Mouse (Mus musculus): ENCODE data around the gene Rassf4. TPM values are rescaled to one million over a fixed set of nuclear protein-coding genes. Genes with fewer than 3 reads are reported as not detected.

Gene Rassf4
- polyA plus RNA-seq, 1 experiment from 2014 or later = 41.2 TPM

GRCm38 (mm10) chr6:116712062-116712461 lies 38.3 kb upstream of the Rassf4 start:
- no peaks in the 10 kb centered on the region for H3K4me1 ChIP-seq (ENCODE audit: control insufficient read depth, insufficient read depth, low read length)
- no peaks in the 10 kb centered on the region for H3K9me3 ChIP-seq (ENCODE audit: control insufficient read depth, low read length)
- DNase-seq (ENCODE audit: low spot score, missing footprints) = no peak
- H3K36me3 ChIP-seq (ENCODE audit: control insufficient read depth, insufficient read depth, low read length) = no peaks in the 10 kb centered on the region
- no peak overlapping the region for H3K4me3 ChIP-seq (ENCODE audit: low read depth, low read length)
- ATAC-seq (ENCODE audit: low FRiP score) = no peak
- H3K4me2 ChIP-seq = no peak overlapping the region
- no peak overlapping the region for H3K27ac ChIP-seq (ENCODE audit: low read depth, low read length)
- WGBS = 32% methylated on average over 5 of the region's 5 CpGs
- no peaks in the 10 kb centered on the region for H3K27me3 ChIP-seq (ENCODE audit: control insufficient read depth, insufficient read depth, low read length)
- no peak overlapping the region for H3K9ac ChIP-seq (ENCODE audit: low read length)

- ATAC-seq (ENCODE audit: low FRiP score) = no peak
- Histone ChIP-seq H3K4me2 (no peak overlapping the region), H3K36me3 (ENCODE audit: control insufficient read depth, insufficient read depth, low read length) (no peaks in the 10 kb centered on the region), H3K4me1 (ENCODE audit: control insufficient read depth, insufficient read depth, low read length) (no peaks in the 10 kb centered on the region), H3K4me3 (ENCODE audit: low read depth, low read length) (no peak overlapping the region), H3K9ac (ENCODE audit: low read length) (no peak overlapping the region), H3K27me3 (ENCODE audit: control insufficient read depth, insufficient read depth, low read length) (no peaks in the 10 kb centered on the region), H3K9me3 (ENCODE audit: control insufficient read depth, low read length) (no peaks in the 10 kb centered on the region), H3K27ac (ENCODE audit: low read depth, low read length) (no peak overlapping the region)
- 86% methylated on average over 6 of the region's 6 CpGs for WGBS
- DNase-seq (ENCODE audit: low spot score, missing footprints) = no peak
These were observed 30.6 kb upstream of the Rassf4 start for GRCm38 (mm10) chr6:116704320-116704719.

GRCm38 (mm10) chr6:116700821-116701220 lies 27.1 kb upstream of the Rassf4 start:
- H3K27ac ChIP-seq (ENCODE audit: low read depth, low read length) = no peak overlapping the region
- no peak overlapping the region for H3K4me2 ChIP-seq
- no peaks in the 10 kb centered on the region for H3K4me1 ChIP-seq (ENCODE audit: control insufficient read depth, insufficient read depth, low read length)
- no peak overlapping the region for H3K4me3 ChIP-seq (ENCODE audit: low read depth, low read length)
- H3K27me3 ChIP-seq (ENCODE audit: control insufficient read depth, insufficient read depth, low read length) = no peaks in the 10 kb centered on the region
- no peak for DNase-seq (ENCODE audit: low spot score, missing footprints)
- no peaks in the 10 kb centered on the region for H3K36me3 ChIP-seq (ENCODE audit: control insufficient read depth, insufficient read depth, low read length)
- H3K9me3 ChIP-seq (ENCODE audit: control insufficient read depth, low read length) = no peaks in the 10 kb centered on the region
- ATAC-seq (ENCODE audit: low FRiP score) = no peak
- H3K9ac ChIP-seq (ENCODE audit: low read length) = no peak overlapping the region

- 94% methylated on average over 4 of the region's 4 CpGs for WGBS
- H3K36me3 ChIP-seq (ENCODE audit: control insufficient read depth, insufficient read depth, low read length) = no peaks in the 10 kb centered on the region
- ATAC-seq (ENCODE audit: low FRiP score) (no peak), DNase-seq (ENCODE audit: low spot score, missing footprints) (no peak)
- no peaks in the 10 kb centered on the region for H3K9me3 ChIP-seq (ENCODE audit: control insufficient read depth, low read length)
- H3K4me2 ChIP-seq = no peak overlapping the region
- H3K27me3 ChIP-seq (ENCODE audit: control insufficient read depth, insufficient read depth, low read length) = no peaks in the 10 kb centered on the region
- no peak overlapping the region for H3K27ac ChIP-seq (ENCODE audit: low read depth, low read length)
- H3K4me1 ChIP-seq (ENCODE audit: control insufficient read depth, insufficient read depth, low read length) = no peaks in the 10 kb centered on the region
- no peak overlapping the region for H3K9ac ChIP-seq (ENCODE audit: low read length)
- H3K4me3 ChIP-seq (ENCODE audit: low read depth, low read length) = no peak overlapping the region
These were observed 24.2 kb upstream of the Rassf4 start for GRCm38 (mm10) chr6:116697896-116698425.

- Histone ChIP-seq H3K4me3 (ENCODE audit: low read depth, low read length) (no peak overlapping the region), H3K27ac (ENCODE audit: low read depth, low read length) (no peak overlapping the region), H3K36me3 (ENCODE audit: control insufficient read depth, insufficient read depth, low read length) (no peaks in the 10 kb centered on the region), H3K9ac (ENCODE audit: low read length) (no peak overlapping the region), H3K27me3 (ENCODE audit: control insufficient read depth, insufficient read depth, low read length) (no peaks in the 10 kb centered on the region), H3K4me2 (no peak overlapping the region), H3K9me3 (ENCODE audit: control insufficient read depth, low read length) (no peaks in the 10 kb centered on the region), H3K4me1 (ENCODE audit: control insufficient read depth, insufficient read depth, low read length) (no peaks in the 10 kb centered on the region)
- WGBS = 54% methylated on average over 2 of the region's 2 CpGs
- ATAC-seq (ENCODE audit: low FRiP score) (no peak), DNase-seq (ENCODE audit: low spot score, missing footprints) (no peak)
These were observed 23.7 kb upstream of the Rassf4 start for GRCm38 (mm10) chr6:116697413-116697812.

GRCm38 (mm10) chr6:116694346-116694745 lies 20.6 kb upstream of the Rassf4 start:
- 82% methylated on average over 3 of the region's 3 CpGs for WGBS
- H3K4me2 ChIP-seq = no peak overlapping the region
- H3K36me3 ChIP-seq (ENCODE audit: control insufficient read depth, insufficient read depth, low read length) = no peaks in the 10 kb centered on the region
- H3K27me3 ChIP-seq (ENCODE audit: control insufficient read depth, insufficient read depth, low read length) = no peaks in the 10 kb centered on the region
- H3K4me1 ChIP-seq (ENCODE audit: control insufficient read depth, insufficient read depth, low read length) = no peaks in the 10 kb centered on the region
- H3K27ac ChIP-seq (ENCODE audit: low read depth, low read length) = no peak overlapping the region
- no peak overlapping the region for H3K9ac ChIP-seq (ENCODE audit: low read length)
- no peak overlapping the region for H3K4me3 ChIP-seq (ENCODE audit: low read depth, low read length)
- DNase-seq (ENCODE audit: low spot score, missing footprints) = no peak
- H3K9me3 ChIP-seq (ENCODE audit: control insufficient read depth, low read length) = no peaks in the 10 kb centered on the region
- no peak for ATAC-seq (ENCODE audit: low FRiP score)

- ATAC-seq (ENCODE audit: low FRiP score) (no peak), DNase-seq (ENCODE audit: low spot score, missing footprints) (no peak)
- Histone ChIP-seq H3K4me3 (ENCODE audit: low read depth, low read length) (no peak overlapping the region), H3K4me1 (ENCODE audit: control insufficient read depth, insufficient read depth, low read length) (no peaks in the 10 kb centered on the region), H3K36me3 (ENCODE audit: control insufficient read depth, insufficient read depth, low read length) (no peaks in the 10 kb centered on the region), H3K9me3 (ENCODE audit: control insufficient read depth, low read length) (no peaks in the 10 kb centered on the region), H3K27me3 (ENCODE audit: control insufficient read depth, insufficient read depth, low read length) (no peaks in the 10 kb centered on the region), H3K27ac (ENCODE audit: low read depth, low read length) (no peak overlapping the region), H3K4me2 (no peak overlapping the region), H3K9ac (ENCODE audit: low read length) (no peak overlapping the region)
- 83% methylated on average over 4 of the region's 4 CpGs for WGBS
These were observed 19.9 kb upstream of the Rassf4 start for GRCm38 (mm10) chr6:116693639-116694038.

GRCm38 (mm10) chr6:116682317-116682716 lies 8.6 kb upstream of the Rassf4 start:
- Histone ChIP-seq H3K9me3 (ENCODE audit: control insufficient read depth, low read length) (no peaks in the 10 kb centered on the region), H3K4me3 (ENCODE audit: low read depth, low read length) (no peak overlapping the region), H3K4me2 (no peak overlapping the region), H3K27ac (ENCODE audit: low read depth, low read length) (no peak overlapping the region), H3K9ac (ENCODE audit: low read length) (no peak overlapping the region), H3K27me3 (ENCODE audit: control insufficient read depth, insufficient read depth, low read length) (no peaks in the 10 kb centered on the region), H3K4me1 (ENCODE audit: control insufficient read depth, insufficient read depth, low read length) (no peaks in the 10 kb centered on the region), H3K36me3 (ENCODE audit: control insufficient read depth, insufficient read depth, low read length) (no peaks in the 10 kb centered on the region)
- DNase-seq (ENCODE audit: low spot score, missing footprints) (no peak), ATAC-seq (ENCODE audit: low FRiP score) (no peak)
- WGBS = 58% methylated on average over 6 of the region's 6 CpGs

- H3K27ac ChIP-seq (ENCODE audit: low read depth, low read length) = no peak overlapping the region
- ATAC-seq (ENCODE audit: low FRiP score) (no peak), DNase-seq (ENCODE audit: low spot score, missing footprints) (no peak)
- H3K4me1 ChIP-seq (ENCODE audit: control insufficient read depth, insufficient read depth, low read length) = no peaks in the 10 kb centered on the region
- H3K9ac ChIP-seq (ENCODE audit: low read length) = no peak overlapping the region
- no peaks in the 10 kb centered on the region for H3K36me3 ChIP-seq (ENCODE audit: control insufficient read depth, insufficient read depth, low read length)
- WGBS = 78% methylated on average over 5 of the region's 5 CpGs
- H3K4me3 ChIP-seq (ENCODE audit: low read depth, low read length) = no peak overlapping the region
- H3K4me2 ChIP-seq = no peak overlapping the region
- no peaks in the 10 kb centered on the region for H3K9me3 ChIP-seq (ENCODE audit: control insufficient read depth, low read length)
- no peaks in the 10 kb centered on the region; the same call in 1 of the 2 replicates for H3K27me3 ChIP-seq (ENCODE audit: control insufficient read depth, insufficient read depth, low read length)
These were observed 6.0 kb upstream of the Rassf4 start for GRCm38 (mm10) chr6:116679563-116680288.
